Mouse (Mus musculus) CH12.LX (cell line): ENCODE results near the gene Ncbp1. TPM values are rescaled to one million over a fixed set of nuclear protein-coding genes. Genes with fewer than 3 reads are reported as not detected.

Experiments used
- DNase-seq: peaks from one replicate; pipeline ENCODE4 v3.0.0-alpha.2; 2013; ENCODE audit errors: extremely low read depth
- H3K27ac ChIP-seq: 2 replicates; pipeline ENCODE4 v1.5.1; 2012; ENCODE audit warnings: low read depth, mild to moderate bottlenecking, control low read depth, moderate library complexity; ENCODE audit not compliant: insufficient read depth
- H3K27me3 ChIP-seq: replicated peaks from 2 replicates; pipeline ENCODE3; 2012; ENCODE audit warnings: inconsistent platforms
- H3K36me3 ChIP-seq, 2 experiments: replicated peaks in 1 of 2; 2 replicates each; pipeline versions ENCODE3 to v1.6.1; 2012; ENCODE audit warnings: inconsistent platforms in 1 of 2, low read length in 1 of 2, mild to moderate bottlenecking in 1 of 2, mixed read lengths in 1 of 2, moderate library complexity in 1 of 2; ENCODE audit not compliant: control insufficient read depth in 1 of 2, insufficient read depth in 1 of 2
- H3K4me1 ChIP-seq, 2 experiments: 2 replicates each; pipeline ENCODE4 v1.6.1; 2012; ENCODE audit warnings: inconsistent platforms in 1 of 2, moderate library complexity in 1 of 2; ENCODE audit not compliant: insufficient read depth in 2 of 2, control insufficient read depth in 1 of 2
- H3K4me2 ChIP-seq: 2 replicates; pipeline ENCODE4 v1.6.1; 2012; ENCODE audit warnings: low read depth, mild to moderate bottlenecking, control low read depth; ENCODE audit not compliant: poor library complexity, insufficient read depth, severe bottlenecking
- H3K4me3 ChIP-seq, 3 experiments: fragments of 150-350 bp in 1 of 3; sonication (generic) in 1 of 3; replicated peaks in 1 of 3; 2 replicates each; pipeline versions ENCODE3 to v1.5.1; 2011 to 2012; ENCODE audit warnings: low read depth in 2 of 3, low read length in 2 of 3, mild to moderate bottlenecking in 2 of 3, moderate library complexity in 2 of 3, control low read depth in 1 of 3, improper control_type of control experiment in 1 of 3, inconsistent platforms in 1 of 3, mixed read lengths in 1 of 3; ENCODE audit not compliant: poor library complexity in 1 of 3
- H3K79me2 ChIP-seq: replicated peaks from 2 replicates; pipeline ENCODE4 v1.6.1; 2012; ENCODE audit warnings: mild to moderate bottlenecking, moderate library complexity; ENCODE audit not compliant: control insufficient read depth, poor library complexity, insufficient read depth, severe bottlenecking; ENCODE audit errors: extremely low read depth
- H3K9ac ChIP-seq: 2 replicates; pipeline ENCODE4 v1.6.1; 2012; ENCODE audit warnings: low read depth, mild to moderate bottlenecking, control low read depth, moderate library complexity; ENCODE audit not compliant: insufficient read depth
- H3K9me3 ChIP-seq: replicated peaks from 2 replicates; pipeline ENCODE3; 2012; ENCODE audit warnings: low read length, inconsistent platforms, mixed read lengths
- CTCF ChIP-seq, 2 experiments: IDR thresholded peaks in 1 of 2; conservative IDR thresholded peaks in 1 of 2; 2 replicates each; pipeline ENCODE4 v1.5.1; 2011 to 2012; ENCODE audit warnings: low read depth in 2 of 2, low read length in 2 of 2, improper control_type of control experiment in 1 of 2, inconsistent platforms in 1 of 2, mild to moderate bottlenecking in 1 of 2, moderate library complexity in 1 of 2
- EP300 ChIP-seq: IDR thresholded peaks from 2 replicates; pipeline ENCODE4 v1.6.1; 2011; ENCODE audit warnings: low read length, improper control_type of control experiment
- HCFC1 ChIP-seq: IDR thresholded peaks from 2 replicates; pipeline ENCODE4 v1.6.1; 2012; ENCODE audit warnings: low read depth, mild to moderate bottlenecking, inconsistent platforms, low read length, improper control_type of control experiment
- IRF4 ChIP-seq: IDR thresholded peaks from 2 replicates; pipeline ENCODE4 v1.6.1; 2014; ENCODE audit warnings: low read depth, mild to moderate bottlenecking, inconsistent platforms, low read length, improper control_type of control experiment
- JUN ChIP-seq: IDR thresholded peaks from 2 replicates; pipeline ENCODE4 v1.6.1; 2011; ENCODE audit warnings: low read depth, mild to moderate bottlenecking, low read length, improper control_type of control experiment, moderate library complexity; ENCODE audit not compliant: insufficient read depth
- MAX ChIP-seq: IDR thresholded peaks from 2 replicates; pipeline ENCODE4 v1.6.1; 2011; ENCODE audit warnings: low read length, improper control_type of control experiment
- MAZ ChIP-seq: IDR thresholded peaks from 2 replicates; pipeline ENCODE4 v1.6.1; 2012; ENCODE audit warnings: low read depth, mild to moderate bottlenecking, inconsistent platforms, low read length, improper control_type of control experiment, moderate library complexity
- MEF2A ChIP-seq: IDR thresholded peaks from 2 replicates; pipeline ENCODE4 v1.6.1; 2014; ENCODE audit warnings: low read depth, mild to moderate bottlenecking, inconsistent platforms, low read length, improper control_type of control experiment, borderline replicate concordance
- MXI1 ChIP-seq: IDR thresholded peaks from 2 replicates; pipeline ENCODE4 v1.6.1; 2011; ENCODE audit warnings: mild to moderate bottlenecking, low read depth, low read length, improper control_type of control experiment
- NELFE ChIP-seq: IDR thresholded peaks from 2 replicates; pipeline ENCODE4 v1.6.1; 2011; ENCODE audit warnings: low read depth, low read length, improper control_type of control experiment
- NRF1 ChIP-seq: IDR thresholded peaks from 2 replicates; pipeline ENCODE4 v1.6.1; 2014; ENCODE audit warnings: low read depth, mild to moderate bottlenecking, inconsistent platforms, low read length, improper control_type of control experiment, moderate library complexity
- POLR2A ChIP-seq: IDR thresholded peaks from 2 replicates; pipeline ENCODE4 v1.6.1; 2011; ENCODE audit warnings: low read depth, mild to moderate bottlenecking, improper control_type of control experiment, low read length
- POLR2AphosphoS2 ChIP-seq: IDR thresholded peaks from 2 replicates; pipeline ENCODE4 v1.6.1; 2011; ENCODE audit warnings: low read depth, low read length, improper control_type of control experiment
- RAD21 ChIP-seq: IDR thresholded peaks from 2 replicates; pipeline ENCODE4 v1.6.1; 2011; ENCODE audit warnings: low read depth, mild to moderate bottlenecking, low read length, improper control_type of control experiment, moderate library complexity
- RCOR1 ChIP-seq: conservative IDR thresholded peaks from 2 replicates; pipeline ENCODE4 v1.6.1; 2012; ENCODE audit warnings: low read depth, mild to moderate bottlenecking, inconsistent platforms, low read length, improper control_type of control experiment
- SMC3 ChIP-seq: IDR thresholded peaks from 2 replicates; pipeline ENCODE4 v1.6.1; 2011; ENCODE audit warnings: low read depth, low read length, improper control_type of control experiment
- TCF12 ChIP-seq: IDR thresholded peaks from 2 replicates; pipeline ENCODE4 v1.6.1; 2014; ENCODE audit warnings: low read depth, mild to moderate bottlenecking, inconsistent platforms, low read length, improper control_type of control experiment
- UBTF ChIP-seq: IDR thresholded peaks from 2 replicates; pipeline ENCODE4 v1.6.1; 2012; ENCODE audit warnings: low read depth, mild to moderate bottlenecking, inconsistent platforms, low read length, improper control_type of control experiment, moderate library complexity
- ZMIZ1 ChIP-seq: IDR thresholded peaks from 2 replicates; pipeline ENCODE4 v1.6.1; 2012; ENCODE audit warnings: low read depth, mild to moderate bottlenecking, inconsistent platforms, low read length, improper control_type of control experiment
- dilution Hi-C: fragments of 300-500 bp; cut with MboI; formaldehyde crosslinking; loops from 2 replicates; pipeline ENCODE4 v1.14.3; 2020; ENCODE audit warnings: low sequenced_read_pairs; ENCODE audit not compliant: extremely low pct_unique_long_range_greater_than_20kb, extremely low pct_ligation_motif_present
- in situ Hi-C: fragments of 300-500 bp; cut with MboI; formaldehyde crosslinking; loops from 3 replicates; pipeline ENCODE4 v1.14.3; 2019; ENCODE audit warnings: low sequenced_read_pairs, low pct_ligation_motif_present, low pct_unique_long_range_greater_than_20kb, mixed read lengths
- polyA plus RNA-seq: library from polyadenylated mRNA; unstranded; fragments of >175 nt; gene quantifications from 2 replicates; pipeline ENCODE4 v1.2.1, GENCODE M21; 2012; ENCODE audit warnings: low read depth; ENCODE audit not compliant: insufficient read length
- total RNA-seq, 2 experiments: library from RNA; depleted of rRNA; stranded (reverse); fragments of 300-350 nt in 1 of 2; fragments of >200 nt in 1 of 2; gene quantifications; 2 replicates each; pipeline ENCODE4 v1.2.3; 2012 to 2014

The Ncbp1 gene
- total and polyA plus RNA-seq, 3 experiments, result 64.7 to 121 (median 88.2) TPM

GRCm38 (mm10) chr4:46176313-46176712 lies 37.9 kb downstream of the Ncbp1 start:
- no peak overlapping the region for H3K9ac ChIP-seq
- no peak overlapping the region for H3K4me3 ChIP-seq
- H3K27me3 ChIP-seq, result no peaks in the 10 kb centered on the region
- no peaks in the 10 kb centered on the region for H3K4me1 ChIP-seq
- no peaks in the 10 kb centered on the region for H3K79me2 ChIP-seq
- dilution Hi-C loops, result no loop called here
- TF ChIP-seq NELFE (no peak), CTCF (conservative IDR thresholded peaks at IDR 0.05 in 1 of 2, IDR thresholded peaks at IDR 0.05 in 1 of 2; ENCODE audit: low read depth in 2 of 2, low read length in 2 of 2) (peak in 1 of 2 experiments; percentile 24; a peak in 2 of 4 replicates)
- in situ Hi-C loops, result no loop called here
- H3K4me2 ChIP-seq, result no peak overlapping the region
- peak; percentile 25 for DNase-seq
- H3K36me3 ChIP-seq, result peaks cover 67 to 96% of the 10 kb centered on the region in 2 experiments
- H3K9me3 ChIP-seq, result no peaks in the 10 kb centered on the region
- no peak overlapping the region for H3K27ac ChIP-seq

DNA sequence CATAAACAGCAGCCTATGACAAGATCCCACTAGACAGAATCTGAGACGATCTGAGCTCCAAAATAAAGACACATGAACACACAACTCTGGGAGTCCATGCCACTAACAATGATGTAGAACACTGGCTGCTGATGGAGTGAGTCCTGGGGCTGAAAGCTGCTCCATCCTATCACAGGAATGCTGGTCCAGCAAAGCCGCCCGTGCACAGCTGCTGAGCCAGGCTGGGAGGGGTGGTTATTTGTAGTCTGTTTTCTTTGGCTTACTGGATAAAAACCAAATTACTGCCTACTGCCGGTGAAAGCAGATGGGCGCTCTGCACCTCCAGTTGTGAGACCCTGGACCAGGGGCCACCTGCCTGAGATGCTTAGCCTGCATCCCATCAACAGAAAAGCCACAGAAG lies 38.6 kb downstream of the Ncbp1 start:
- peaks cover 63 to 96% of the 10 kb centered on the region in 2 experiments for H3K36me3 ChIP-seq
- no peak overlapping the region for H3K4me2 ChIP-seq
- H3K9ac ChIP-seq, result no peak overlapping the region
- no peaks in the 10 kb centered on the region for H3K9me3 ChIP-seq
- dilution Hi-C loops (no loop called here), in situ Hi-C loops (no loop called here)
- no peaks in the 10 kb centered on the region for H3K27me3 ChIP-seq
- no peaks in the 10 kb centered on the region for H3K4me1 ChIP-seq
- DNase-seq, result no peak
- no peak overlapping the region for H3K4me3 ChIP-seq
- TF ChIP-seq EP300, result no peak
- no peak for TF ChIP-seq RAD21
- TF ChIP-seq UBTF, result no peak
- no peak for TF ChIP-seq MAZ
- TF ChIP-seq JUN, result no peak
- no peak for TF ChIP-seq TCF12
- no peak for TF ChIP-seq IRF4
- TF ChIP-seq MEF2A, result no peak
- TF ChIP-seq MAX, result no peak
- no peak for TF ChIP-seq SMC3
- no peak for TF ChIP-seq POLR2A
- H3K27ac ChIP-seq, result no peak overlapping the region
- H3K79me2 ChIP-seq, result no peaks in the 10 kb centered on the region

GRCm38 (mm10) chr4:46177496-46177895 lies 39.1 kb downstream of the Ncbp1 start:
- peaks cover 66 to 96% of the 10 kb centered on the region in 2 experiments for H3K36me3 ChIP-seq
- no peaks in the 10 kb centered on the region for H3K4me1 ChIP-seq
- dilution Hi-C loops, result no loop called here

More at GRCm38 (mm10) chr4:46177496-46177895, 39.1 kb downstream of the Ncbp1 start:
- TF ChIP-seq UBTF, result no peak
- TF ChIP-seq POLR2AphosphoS2, result no peak
- TF ChIP-seq HCFC1, result no peak
- TF ChIP-seq ZMIZ1, result no peak
- TF ChIP-seq RCOR1, result no peak
- TF ChIP-seq EP300, result no peak
- no peak for TF ChIP-seq MXI1
- no peak for TF ChIP-seq NRF1
- Histone ChIP-seq H3K4me3 (no peak overlapping the region), H3K27me3 (no peaks in the 10 kb centered on the region), H3K4me2 (no peak overlapping the region), H3K9ac (no peak overlapping the region), H3K9me3 (no peaks in the 10 kb centered on the region), H3K27ac (no peak overlapping the region), H3K79me2 (no peaks in the 10 kb centered on the region)
- in situ Hi-C loops, result no loop called here
- no peak for DNase-seq
